Mouse (Mus musculus) retina, postnatal 7 days (tissue): Measurements from ENCODE around the gene Uba5.

Experiments
- DNase-seq: peaks from one replicate; pipeline ENCODE4 v3.0.0-alpha.2; 2012; ENCODE audit warnings: low read depth, low spot score

The Uba5 gene

DNA sequence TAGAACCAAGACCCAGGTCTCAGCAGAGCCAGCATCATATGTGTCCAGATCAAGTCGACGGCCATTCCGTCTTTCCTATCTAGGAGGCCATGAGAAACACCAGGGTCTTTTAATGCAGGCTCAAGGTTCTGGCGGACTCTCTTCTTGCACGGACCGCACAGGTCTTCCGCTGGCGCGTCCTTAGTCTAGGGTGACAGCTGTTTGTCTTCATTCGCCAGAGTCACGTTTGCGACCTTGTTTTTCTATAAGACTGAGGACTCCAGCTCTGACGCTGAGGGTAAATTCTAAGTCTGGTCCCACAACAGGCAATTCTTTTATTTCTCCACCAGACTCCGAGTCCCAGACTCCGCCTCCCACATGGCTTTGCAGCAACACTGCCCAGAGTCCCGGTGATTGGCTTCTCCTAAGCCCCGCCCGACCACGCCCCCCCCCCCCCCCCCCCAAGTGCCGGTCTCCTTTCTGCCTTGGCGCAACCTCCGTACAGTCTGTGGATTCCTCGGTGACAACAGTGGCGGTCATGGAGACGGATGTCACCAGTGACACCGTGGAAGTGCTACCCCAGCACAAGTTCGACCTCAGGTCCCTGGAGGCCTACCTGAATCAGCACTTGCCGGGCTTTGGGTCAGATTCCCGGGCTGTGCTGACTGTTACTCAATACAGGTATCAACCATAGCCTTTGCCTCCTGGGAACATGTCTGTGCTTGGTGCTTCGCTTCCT lies 469 bp upstream of the Uba5 start, which contains the start of gene Acad11:
Gene Acad11 (plus strand): TSS at position 134 of the 718 bp plus-strand sequence.
- DNase-seq, result peak; percentile 87

- no peak for DNase-seq
Observed at GRCm38 (mm10) chr9:104051028-104051427, 11.9 kb downstream of the Uba5 start.

GRCm38 (mm10) chr9:104043676-104044075 lies 19.3 kb downstream of the Uba5 start:
- DNase-seq, result no peak

DNA sequence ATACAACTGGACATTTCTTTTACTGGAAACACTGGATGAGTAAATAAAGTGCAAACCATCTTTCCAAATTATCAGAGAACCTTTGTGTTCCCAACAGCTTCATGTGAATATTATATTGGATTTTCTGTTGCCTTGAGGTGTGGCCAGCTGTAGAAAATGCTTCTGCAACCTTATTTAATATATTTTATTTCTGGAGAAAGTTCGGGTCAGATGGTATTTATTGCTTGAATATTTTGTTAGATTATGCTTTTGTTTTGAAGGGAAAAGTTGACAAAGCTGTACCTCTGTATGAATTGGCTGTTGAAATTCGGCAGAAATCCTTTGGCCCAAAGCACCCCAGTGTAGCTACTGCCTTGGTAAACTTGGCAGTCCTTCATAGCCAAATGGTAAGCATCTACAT lies 22.6 kb downstream of the Uba5 start, which contains the start of gene Gm28305:
Gene Gm28305 (plus strand): TSS at position 301 of the 400 bp plus-strand sequence.
- DNase-seq, result no peak

GRCm38 (mm10) chr9:104039742-104040141 lies 23.2 kb downstream of the Uba5 start:
- no peak for DNase-seq

DNA sequence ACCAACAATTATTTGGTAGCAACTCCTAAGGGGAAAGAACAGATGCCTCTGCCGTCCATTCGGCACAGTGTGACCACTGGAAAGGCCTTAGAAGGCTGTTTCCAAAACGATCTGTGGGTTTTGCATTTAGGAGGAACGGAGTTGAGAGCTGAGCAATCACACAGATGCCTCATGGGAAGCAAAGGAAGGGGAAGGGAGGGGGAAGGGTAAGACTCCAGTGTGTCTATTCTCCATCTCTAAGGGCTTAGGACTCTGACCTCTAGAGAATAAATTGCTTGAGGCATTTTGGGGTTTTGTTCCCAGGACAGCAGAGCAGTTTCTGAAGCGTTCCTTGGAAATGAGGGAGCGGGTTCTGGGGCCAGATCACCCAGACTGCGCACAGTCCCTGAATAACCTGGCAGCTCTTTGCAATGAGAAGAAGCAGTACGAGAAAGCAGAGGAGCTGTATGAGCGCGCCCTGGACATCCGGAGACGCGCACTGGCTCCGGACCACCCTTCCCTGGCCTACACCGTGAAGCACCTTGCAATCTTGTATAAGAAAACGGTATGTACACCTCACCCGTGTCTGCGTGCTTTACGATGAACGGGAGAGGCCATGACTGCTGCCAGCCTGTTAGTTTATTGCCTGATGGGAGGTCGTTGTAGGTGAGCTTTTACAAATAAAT lies 23.8 kb downstream of the Uba5 start:
- no peak for DNase-seq

- no peak for DNase-seq
Observed at GRCm38 (mm10) chr9:104038266-104038665, 24.7 kb downstream of the Uba5 start.

DNA sequence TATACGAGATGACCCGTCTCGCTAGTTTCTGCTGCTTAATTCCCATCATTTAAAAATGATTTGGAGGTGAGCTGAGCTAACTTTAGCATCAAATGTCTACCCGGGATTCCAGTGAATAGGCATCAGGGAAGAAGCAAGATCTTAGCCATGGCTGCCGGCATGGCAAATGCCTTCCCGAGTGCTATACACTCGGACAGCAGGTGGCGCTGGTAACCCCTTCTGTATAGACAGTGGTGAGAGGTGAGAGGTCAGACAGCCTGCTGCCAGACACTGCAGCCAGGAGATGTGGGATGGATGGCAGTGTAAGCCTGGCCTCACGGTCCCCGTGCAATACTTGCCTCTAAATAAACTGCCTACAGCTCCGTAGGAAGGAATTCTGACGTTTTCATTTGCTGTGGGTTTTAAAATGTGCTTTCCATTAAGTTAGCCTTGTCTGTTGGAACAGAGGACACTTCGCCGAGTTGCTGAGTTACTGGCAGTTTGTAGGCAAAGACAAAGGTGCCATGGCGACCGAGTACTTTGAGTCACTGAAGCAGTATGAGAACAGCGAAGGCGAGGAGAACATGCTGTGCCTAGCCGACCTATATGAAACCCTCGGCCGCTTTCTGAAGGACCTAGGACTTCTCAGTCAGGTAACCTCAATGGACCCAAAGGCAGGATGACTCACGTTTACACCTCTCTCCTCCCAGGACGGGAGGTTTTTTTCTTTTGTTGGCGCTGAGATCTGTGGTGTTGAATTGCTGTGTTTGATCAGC lies 27.5 kb downstream of the Uba5 start:
- DNase-seq, result peak; percentile 62

DNA sequence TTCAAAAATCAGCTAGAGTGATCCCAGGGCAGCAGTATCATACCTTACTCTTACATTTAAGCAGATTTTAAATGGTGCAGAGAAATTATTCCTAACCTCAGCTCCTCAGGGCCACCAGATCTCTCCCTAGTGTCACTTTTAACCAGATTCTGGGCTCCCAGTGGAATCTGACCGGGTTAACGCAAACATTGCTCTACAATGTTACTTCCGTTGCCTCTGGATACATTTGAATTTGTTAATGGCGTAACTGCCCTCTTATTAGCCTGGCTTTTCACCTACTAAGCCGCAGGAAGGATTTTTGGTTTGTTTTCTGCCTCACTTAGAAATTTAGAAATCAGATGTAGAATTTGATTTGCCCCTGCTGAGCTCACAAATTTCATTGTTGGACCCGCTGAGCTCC lies 28.2 kb downstream of the Uba5 start:
- no peak for DNase-seq

DNA sequence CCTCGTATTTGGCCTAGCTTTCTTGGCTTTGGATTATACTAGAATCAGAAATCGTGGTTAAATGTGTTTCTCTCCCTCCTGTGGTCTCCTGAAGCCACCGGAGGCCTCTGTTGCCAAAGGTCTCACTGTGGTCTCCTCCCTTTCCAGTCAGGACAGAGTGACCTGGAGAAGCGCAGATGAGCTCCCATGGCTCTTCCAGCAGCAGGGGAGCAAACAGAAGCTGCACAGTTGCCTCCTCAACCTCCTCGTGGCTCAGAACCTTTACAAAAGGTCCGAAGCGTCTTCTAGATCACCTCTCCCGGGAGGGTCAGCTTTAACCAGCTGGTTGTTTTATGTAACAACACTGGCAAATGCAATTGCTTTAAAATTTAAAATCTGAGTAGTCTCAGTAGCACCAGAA lies 28.7 kb downstream of the Uba5 start:
- no peak for DNase-seq

DNA sequence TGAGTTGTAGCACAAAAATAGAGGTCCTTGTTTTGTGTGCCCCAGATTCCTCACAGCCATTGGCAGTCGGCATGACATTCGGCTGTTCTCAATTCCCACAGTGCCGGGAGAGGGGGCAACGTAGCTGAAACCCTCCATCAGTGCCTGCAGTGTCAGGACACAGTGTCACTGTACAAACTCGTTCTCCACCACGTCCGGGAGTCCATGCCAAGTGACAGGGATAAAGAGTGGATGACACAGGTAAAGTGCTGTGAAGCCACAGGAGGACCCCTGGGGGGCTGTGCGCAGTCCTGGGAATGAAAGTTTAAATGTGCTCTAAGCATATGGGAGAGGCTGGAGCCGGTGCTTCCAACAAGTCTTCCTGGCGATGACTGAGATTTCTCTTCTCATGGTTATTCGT lies 33.1 kb downstream of the Uba5 start:
- DNase-seq, result no peak

- no peak for DNase-seq
Observed at GRCm38 (mm10) chr9:104027186-104027585, 35.7 kb downstream of the Uba5 start.

DNA sequence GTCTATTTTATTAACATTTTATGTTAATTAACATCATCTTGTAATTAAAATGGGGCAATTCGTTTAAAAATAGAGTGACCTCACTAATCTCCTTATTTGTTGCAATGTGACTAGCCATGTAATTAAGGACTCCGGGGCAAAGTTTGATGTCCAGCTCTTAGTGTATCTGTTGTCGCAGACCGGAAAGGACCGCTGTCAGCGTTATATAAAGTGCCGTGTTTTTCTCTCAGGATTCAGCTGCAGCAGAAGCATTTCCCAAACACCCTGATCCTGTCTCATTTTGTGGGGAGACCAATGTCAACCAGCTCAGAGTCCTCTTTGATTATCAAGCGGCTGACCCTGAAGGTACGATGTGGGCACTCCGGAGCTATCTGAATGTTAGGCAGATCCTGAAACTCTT lies 41.9 kb downstream of the Uba5 start:
- DNase-seq, result no peak

GRCm38 (mm10) chr9:104014526-104014925 lies 48.4 kb downstream of the Uba5 start:
- DNase-seq, result no peak

- no peak for DNase-seq
Observed at GRCm38 (mm10) chr9:104002913-104003330, 60.0 kb downstream of the Uba5 start.

DNA sequence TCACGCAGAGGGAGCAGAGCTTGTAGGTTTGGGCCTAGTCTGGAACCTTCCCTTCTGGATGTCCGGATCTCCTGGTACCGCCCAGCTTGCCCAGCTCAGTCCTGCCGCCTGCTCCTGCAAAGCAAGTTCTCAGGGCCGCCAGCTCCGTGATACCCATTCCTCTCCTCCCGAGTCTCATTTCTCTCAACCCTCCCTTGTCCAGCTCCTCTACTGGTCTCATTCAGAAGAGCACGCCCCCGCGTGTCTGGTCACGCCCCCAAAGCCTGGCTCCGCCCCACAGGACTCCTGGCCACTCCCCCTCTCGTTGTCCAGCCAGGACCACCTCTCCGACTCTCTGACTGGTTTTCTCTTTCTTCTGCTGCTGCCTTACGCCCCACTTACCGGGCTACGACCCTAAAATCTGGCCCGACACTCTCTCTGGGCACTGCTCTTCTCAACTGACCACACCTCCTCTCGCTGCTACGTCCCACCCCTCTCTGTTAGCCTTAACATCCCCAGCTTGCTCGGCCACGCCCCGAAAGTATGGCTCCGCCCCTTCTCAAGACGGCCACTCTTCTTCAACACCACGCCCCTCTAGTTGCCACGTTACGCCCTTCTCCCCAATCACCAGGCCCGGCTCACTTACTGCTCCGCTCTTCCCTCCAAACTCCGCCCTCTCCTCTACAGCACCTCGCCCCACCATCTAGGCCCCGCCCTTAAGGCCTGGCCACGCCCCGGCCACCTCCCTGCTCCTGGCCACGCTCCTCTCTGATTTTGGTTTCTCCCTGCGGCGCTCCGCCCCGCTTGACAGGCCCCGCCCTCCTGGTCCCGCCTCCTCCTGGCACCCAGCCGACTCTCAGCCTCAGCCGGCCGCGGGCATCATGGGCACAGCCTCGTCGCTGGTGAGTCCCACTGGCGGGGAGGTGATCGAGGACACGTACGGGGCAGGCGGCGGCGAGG lies 60.7 kb downstream of the Uba5 start, which contains the start of gene Nphp3:
Gene Nphp3 (plus strand): TSS at position 624 of the 939 bp plus-strand sequence.
- peak; percentile 96 for DNase-seq

DNA sequence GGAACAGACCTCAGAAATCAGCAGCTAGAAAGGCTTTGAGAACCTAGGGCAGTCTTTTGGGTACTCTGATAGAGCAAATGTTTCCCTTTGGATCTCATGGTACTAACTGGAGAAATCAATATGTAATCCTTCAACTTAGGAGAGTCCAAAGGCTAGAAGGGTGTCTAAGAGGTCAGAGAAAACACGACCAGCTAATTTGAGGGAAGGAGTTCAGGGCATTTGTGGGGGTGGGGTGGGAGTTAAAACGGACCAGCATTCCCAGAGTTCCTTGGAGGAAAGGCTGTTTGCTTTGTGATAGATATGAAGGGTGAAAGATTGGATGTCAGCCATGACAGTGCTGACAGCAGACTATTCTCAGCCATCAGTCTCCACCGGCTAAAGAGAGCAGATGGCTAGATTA lies 62.3 kb downstream of the Uba5 start:
- DNase-seq, result no peak
